Mouse (Mus musculus) ES-Bruce4 (cell line): Measurements from ENCODE around the gene Rex1bd. TPM values are rescaled to one million over a fixed set of nuclear protein-coding genes. Genes with fewer than 3 reads are reported as not detected.
"Not testable (repeated sequence)": the region's sequence is repeated elsewhere in the genome, so short reads cannot be mapped to it uniquely, and the experiment has no call there.

Experiments
- H3K27ac ChIP-seq: 2 replicates; pipeline ENCODE4 v1.5.1; 2012; ENCODE audit warnings: low read length, inconsistent platforms; ENCODE audit not compliant: insufficient read depth
- H3K27me3 ChIP-seq: 2 replicates; pipeline ENCODE4 v1.6.1; 2012; ENCODE audit warnings: mild to moderate bottlenecking, low read length, inconsistent platforms; ENCODE audit not compliant: control insufficient read depth, poor library complexity, insufficient read depth, severe bottlenecking
- H3K36me3 ChIP-seq: 2 replicates; pipeline ENCODE4 v1.6.1; 2012; ENCODE audit warnings: inconsistent platforms, mild to moderate bottlenecking, low read length, moderate library complexity; ENCODE audit not compliant: control insufficient read depth, poor library complexity, insufficient read depth, severe bottlenecking
- H3K4me1 ChIP-seq: one replicate; pipeline ENCODE4 v1.8.1; 2011; ENCODE audit warnings: low read length; ENCODE audit not compliant: control insufficient read depth, insufficient read depth
- H3K4me3 ChIP-seq: 2 replicates; pipeline ENCODE4 v1.5.1; 2011; ENCODE audit warnings: low read depth, mild to moderate bottlenecking, low read length
- H3K9ac ChIP-seq: 2 replicates; pipeline ENCODE4 v1.6.1; 2012; ENCODE audit warnings: low read depth, mild to moderate bottlenecking, inconsistent platforms; ENCODE audit not compliant: poor library complexity, severe bottlenecking
- H3K9me3 ChIP-seq: replicated peaks from 2 replicates; pipeline ENCODE4 v1.6.1; 2012; ENCODE audit warnings: mild to moderate bottlenecking, low read length, inconsistent platforms; ENCODE audit not compliant: control insufficient read depth, poor library complexity, insufficient read depth, severe bottlenecking
- CTCF ChIP-seq: IDR thresholded peaks from one replicate; pipeline ENCODE4 v1.8.1; 2011; ENCODE audit warnings: low read depth, low read length
- EP300 ChIP-seq: IDR thresholded peaks from 2 replicates; pipeline ENCODE4 v1.6.1; 2011; ENCODE audit warnings: low read depth, low read length; ENCODE audit not compliant: insufficient read depth
- POLR2A ChIP-seq: IDR thresholded peaks from one replicate; pipeline ENCODE4 v1.8.1; 2011; ENCODE audit warnings: low read length; ENCODE audit not compliant: insufficient read depth
- polyA plus RNA-seq: library from polyadenylated mRNA; stranded (reverse); fragments of >200 nt; gene quantifications from 2 replicates; pipeline ENCODE4 v1.2.4, GENCODE M21; 2011; ENCODE audit warnings: low read depth; ENCODE audit not compliant: missing spikeins, insufficient read depth, insufficient read length

Rex1bd gene
- polyA plus RNA-seq, 1 experiment: 40.0 TPM

DNA sequence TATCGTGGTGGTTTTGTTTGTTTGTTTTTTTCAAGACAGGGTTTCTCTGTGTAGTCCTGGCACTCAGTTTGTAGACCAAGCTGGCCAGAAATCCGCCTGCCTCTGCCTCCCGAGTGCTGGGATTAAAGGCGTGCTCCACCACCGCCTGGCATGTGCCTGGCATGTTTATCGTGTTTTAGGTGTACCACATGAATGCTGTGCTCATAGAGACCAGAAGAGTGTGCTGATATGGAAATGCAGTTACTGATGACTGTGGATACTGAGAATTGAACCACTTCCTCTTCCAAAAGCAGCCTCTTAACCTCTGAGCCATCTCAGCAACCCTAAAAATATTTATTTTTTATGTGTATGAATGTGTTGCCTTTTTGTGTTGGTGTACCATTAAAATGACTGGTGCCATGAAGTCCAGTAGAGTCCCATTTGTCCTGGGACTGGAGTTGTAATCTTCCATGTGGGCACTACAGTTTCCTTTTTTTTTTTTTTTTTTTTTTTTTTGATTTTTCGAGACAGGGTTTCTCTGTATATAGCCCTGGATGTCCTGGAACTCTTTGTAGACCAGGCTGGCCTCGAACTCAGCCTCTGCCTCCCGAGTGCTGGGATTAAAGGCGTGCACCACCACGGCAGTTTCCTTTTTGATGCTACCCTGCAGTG lies 5.8 kb upstream of the Rex1bd start:
- TF ChIP-seq EP300 (no peak), POLR2A (no peak), CTCF (no peak)
- no peak overlapping the region for H3K4me3 ChIP-seq
- H3K36me3 ChIP-seq: peaks cover 55% of the 10 kb centered on the region
- no peaks in the 10 kb centered on the region for H3K4me1 ChIP-seq
- no peak overlapping the region for H3K27ac ChIP-seq
- 0 out of 2 replicates have a peak overlapping the region, but pooled peaks have one; percentile 97 for H3K9ac ChIP-seq
- H3K9me3 ChIP-seq: no peaks in the 10 kb centered on the region
- H3K27me3 ChIP-seq: no peaks in the 10 kb centered on the region

DNA sequence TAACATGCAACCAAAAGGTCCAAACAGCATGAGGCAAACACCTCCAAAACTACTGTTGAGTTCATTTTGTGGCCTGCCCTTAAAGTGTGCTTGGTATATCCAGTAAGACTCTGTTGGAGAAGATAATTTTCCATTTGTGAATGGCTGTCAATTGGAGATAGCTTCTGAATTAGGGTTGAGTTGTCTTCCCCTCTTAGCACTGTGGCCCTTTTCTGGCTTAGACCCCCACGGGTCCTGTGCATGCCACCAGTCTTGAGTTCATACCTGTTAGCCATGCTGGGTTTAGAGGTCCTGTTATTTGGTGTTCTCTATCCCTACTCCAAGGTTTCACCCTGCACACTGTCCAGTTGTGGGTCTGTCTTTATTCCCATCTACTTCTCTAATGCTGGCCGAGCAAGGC lies 5.2 kb upstream of the Rex1bd start:
- no peaks in the 10 kb centered on the region for H3K4me1 ChIP-seq
- H3K36me3 ChIP-seq: peaks cover 57% of the 10 kb centered on the region
- no peaks in the 10 kb centered on the region for H3K9me3 ChIP-seq
- no peaks in the 10 kb centered on the region for H3K27me3 ChIP-seq
- no peak overlapping the region for H3K4me3 ChIP-seq
- H3K9ac ChIP-seq: peak overlapping the region; percentile 97
- TF ChIP-seq EP300 (no peak), CTCF (no peak), POLR2A (no peak)
- peak overlapping the region; percentile 77; the same call in 1 of the 2 replicates for H3K27ac ChIP-seq

- peaks cover 53% of the 10 kb centered on the region for H3K36me3 ChIP-seq
- peak overlapping the region; percentile 97 for H3K9ac ChIP-seq
- H3K9me3 ChIP-seq, H3K4me1 ChIP-seq, H3K27me3 ChIP-seq: not testable (repeated sequence)
- H3K27ac ChIP-seq: peak overlapping the region; percentile 77
- peak overlapping the region; percentile 96 for H3K4me3 ChIP-seq
These were observed 4.6 kb upstream of the Rex1bd start for GRCm38 (mm10) chr8:70511174-70511573.

DNA sequence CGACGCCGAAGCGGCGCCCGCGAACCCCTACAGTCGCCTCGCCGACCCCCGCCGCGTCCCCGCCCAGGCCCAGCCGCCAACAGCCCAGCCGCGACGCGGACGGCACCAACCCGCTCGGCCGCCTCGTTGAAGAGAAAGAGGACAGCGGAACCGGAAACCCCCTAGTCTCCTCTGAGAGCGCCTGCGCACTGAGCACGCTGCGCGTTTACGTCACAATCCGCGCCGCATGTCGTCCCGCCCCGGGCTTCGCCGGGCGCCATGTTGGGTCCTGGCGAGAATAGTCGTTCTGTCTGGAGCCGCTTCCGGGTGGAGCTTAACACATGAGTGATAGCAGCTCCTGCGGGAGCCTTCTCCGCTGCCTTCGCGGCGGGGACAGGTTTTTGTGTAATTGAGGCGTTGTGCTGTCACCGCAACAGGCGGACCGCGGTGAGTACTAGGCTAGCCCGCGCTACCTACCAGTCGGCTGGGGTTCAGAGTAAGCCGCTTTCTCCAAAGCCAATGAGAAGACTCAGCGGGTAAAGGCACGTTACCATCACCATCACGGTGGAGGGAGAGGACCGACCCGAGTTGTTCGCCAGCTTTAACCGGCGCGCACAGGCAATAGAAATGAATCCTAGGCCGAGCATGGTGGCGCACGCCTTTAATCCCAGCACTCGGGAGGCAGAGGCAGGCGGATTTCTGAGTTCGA lies 3.8 kb upstream of the Rex1bd start, which contains the start of gene Uba52:
Gene Uba52 (minus strand): TSS at position 574 of the 688 bp plus-strand sequence.
- H3K27me3 ChIP-seq: no peaks in the 10 kb centered on the region
- TF ChIP-seq EP300: no peak
- TF ChIP-seq POLR2A: peak; percentile 83
- no peak for TF ChIP-seq CTCF
- H3K9me3 ChIP-seq: no peaks in the 10 kb centered on the region
- peak within 1 kb of the TSS; percentile 96 for H3K4me3 ChIP-seq
- H3K36me3 ChIP-seq: peaks cover 48% of the 10 kb centered on the region
- no peaks in the 10 kb centered on the region for H3K4me1 ChIP-seq
- peak within 1 kb of the TSS; percentile 77 for H3K27ac ChIP-seq
- H3K9ac ChIP-seq: peak within 1 kb of the TSS; percentile 97

GRCm38 (mm10) chr8:70509281-70509952 lies 2.9 kb upstream of the Rex1bd start:
- peak overlapping the region; percentile 97 for H3K9ac ChIP-seq

GRCm38 (mm10) chr8:70507027-70507393 lies 458 bp upstream of the Rex1bd start:
- TF ChIP-seq CTCF (no peak), EP300 (no peak), POLR2A (no peak)
- H3K36me3 ChIP-seq: peaks cover 26% of the 10 kb centered on the region
- peak overlapping the region; percentile 87 for H3K9ac ChIP-seq
- H3K9me3 ChIP-seq: no peaks in the 10 kb centered on the region
- H3K4me3 ChIP-seq: peak overlapping the region; percentile 21
- no peaks in the 10 kb centered on the region for H3K27me3 ChIP-seq
- H3K4me1 ChIP-seq: no peaks in the 10 kb centered on the region
- H3K27ac ChIP-seq: peak overlapping the region; percentile 62

More at GRCm38 (mm10) chr8:70509281-70509952, 2.9 kb upstream of the Rex1bd start:
- TF ChIP-seq CTCF (no peak), POLR2A (no peak), EP300 (no peak)
- Histone ChIP-seq H3K4me3 (peak overlapping the region; percentile 96), H3K27me3 (no peaks in the 10 kb centered on the region), H3K36me3 (peaks cover 48% of the 10 kb centered on the region), H3K27ac (peak overlapping the region; percentile 45), H3K4me1 (no peaks in the 10 kb centered on the region), H3K9me3 (no peaks in the 10 kb centered on the region)
